Mouse (Mus musculus) layer of hippocampus, adult 8-10 months (tissue): ENCODE measurements around the gene Ino80d. TPM values are rescaled to one million over a fixed set of nuclear protein-coding genes. Genes with fewer than 3 reads are reported as not detected.
"Not testable (repeated sequence)": the region's sequence is repeated elsewhere in the genome, so short reads cannot be mapped to it uniquely, and the experiment has no call there.

Experiments used
- DNase-seq, 2 experiments: peaks; one replicate each; pipeline ENCODE4 v3.0.0; 2022; ENCODE audit warnings: low spot score in 2 of 2
- total RNA-seq, 4 experiments: library from RNA; stranded (reverse); gene quantifications; 2 replicates each; pipeline ENCODE4 v1.2.4; 2022

Gene Ino80d
- total RNA-seq = 10 to 100 TPM; 28.1 to 36.1 (median 32.4) TPM

DNA sequence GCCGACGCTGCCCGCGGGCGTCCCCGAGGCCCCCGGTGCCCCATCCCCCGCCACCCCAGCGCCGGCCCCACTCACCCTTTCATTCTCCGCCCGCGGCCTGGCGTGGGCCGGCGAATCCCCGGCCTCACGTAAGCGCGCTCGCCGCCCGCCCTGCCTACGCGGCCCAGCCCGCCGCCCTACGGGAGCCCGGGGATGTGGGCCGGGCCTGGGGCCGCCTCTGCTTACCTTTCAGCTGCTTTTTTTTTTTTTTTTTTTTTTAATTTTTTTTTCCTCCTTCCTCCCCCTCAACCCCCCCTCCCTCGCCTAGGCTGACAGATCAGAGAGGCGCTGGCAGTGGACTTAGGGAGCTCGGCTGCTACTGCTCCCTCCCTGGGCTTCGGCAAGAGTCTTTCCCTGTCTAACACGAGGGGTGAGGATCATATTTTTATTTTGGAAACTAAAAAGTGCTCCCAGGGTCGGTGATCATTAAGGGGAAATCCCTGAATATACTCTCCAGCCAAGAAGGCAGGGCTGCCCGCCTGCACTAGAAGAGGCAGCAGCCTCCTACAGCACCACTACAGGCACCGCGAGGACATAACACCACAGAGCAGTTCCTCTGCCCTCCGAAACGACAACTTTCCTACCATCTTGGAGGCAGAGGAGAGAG, at the start of gene Ino80d:
Gene Ino80d, minus strand, starts transcription at position 532 of the 646 bp plus-strand sequence.
- peak; percentile 69 to 74 for DNase-seq

DNA sequence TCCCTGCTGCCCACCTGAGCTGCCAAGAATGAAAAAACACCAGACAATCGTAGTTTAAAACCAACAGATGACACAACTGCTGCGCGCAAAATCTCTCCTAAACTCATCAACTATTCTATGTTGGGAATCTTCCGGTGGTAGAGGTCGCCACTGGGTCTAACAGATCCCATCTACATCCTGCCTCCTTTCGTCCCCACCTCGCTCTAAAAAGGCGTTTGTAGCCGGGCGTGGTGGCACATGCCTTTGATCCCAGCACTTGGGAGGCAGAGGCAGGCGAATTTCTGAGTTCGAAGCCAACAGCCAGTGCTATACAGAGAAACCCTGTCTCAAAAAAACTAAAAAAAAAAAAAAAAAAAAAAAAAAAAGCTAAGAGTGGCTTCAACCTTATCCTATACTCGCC, 25.8 kb upstream of the Ino80d start:
- DNase-seq = no peak

DNA sequence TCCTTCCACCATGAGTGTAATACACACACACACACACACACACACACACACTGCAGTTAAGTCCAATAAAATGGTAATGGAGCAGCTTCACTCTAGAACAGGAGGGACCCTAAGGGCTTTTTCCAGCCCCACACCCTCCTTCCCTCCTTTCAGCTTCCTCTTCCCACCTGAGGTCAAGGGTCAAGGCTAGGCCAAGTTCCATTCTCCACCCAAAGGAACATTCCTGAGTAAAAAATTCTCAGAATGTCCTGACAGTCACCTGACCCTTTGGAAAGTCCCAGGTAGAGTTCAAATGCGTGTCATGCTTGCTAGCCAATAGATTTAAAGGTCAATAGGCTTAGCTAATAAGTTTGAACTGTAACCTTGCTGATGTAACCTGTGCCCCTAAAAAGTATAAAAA, 24.1 kb upstream of the Ino80d start:
- not testable (repeated sequence) for DNase-seq

DNA sequence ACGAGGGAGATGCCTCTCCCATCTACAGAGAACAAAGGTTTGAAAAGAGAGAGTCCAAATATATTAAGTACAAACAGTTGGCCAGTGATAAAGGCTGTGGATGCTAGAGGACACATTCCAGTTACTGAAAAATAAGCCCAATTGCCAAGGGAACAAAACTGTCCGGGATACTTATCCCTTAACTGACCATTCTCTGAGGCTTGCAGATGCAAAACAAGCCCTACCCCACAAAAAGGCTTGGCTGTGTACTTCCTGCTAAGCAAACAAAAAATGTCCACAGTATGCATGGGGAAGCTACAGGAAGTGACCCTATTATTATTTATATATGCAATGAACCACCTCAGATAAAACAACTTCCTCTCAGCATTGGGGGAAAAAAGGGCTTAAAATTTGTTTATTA, 23.5 kb upstream of the Ino80d start:
- no peak for DNase-seq

DNA sequence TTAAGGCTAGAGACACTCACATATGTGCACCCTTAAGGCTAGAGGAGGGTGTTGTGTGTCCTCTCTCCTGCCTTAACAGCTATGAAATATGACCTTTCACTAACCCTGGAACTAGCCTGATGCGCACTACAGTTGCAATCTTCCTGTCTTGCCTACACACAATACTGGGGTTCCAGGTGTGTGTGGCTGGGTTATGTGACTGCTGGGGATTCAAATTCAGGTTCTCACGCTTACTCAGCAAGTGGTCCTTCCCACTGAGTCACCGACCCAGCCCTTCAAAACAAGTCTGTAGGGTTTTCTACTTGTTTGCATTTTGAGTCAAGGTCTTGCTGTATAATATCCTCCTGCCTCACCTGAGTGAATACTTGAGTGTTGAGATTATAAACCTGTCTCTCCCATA, 20.1 kb upstream of the Ino80d start:
- no peak for DNase-seq

DNA sequence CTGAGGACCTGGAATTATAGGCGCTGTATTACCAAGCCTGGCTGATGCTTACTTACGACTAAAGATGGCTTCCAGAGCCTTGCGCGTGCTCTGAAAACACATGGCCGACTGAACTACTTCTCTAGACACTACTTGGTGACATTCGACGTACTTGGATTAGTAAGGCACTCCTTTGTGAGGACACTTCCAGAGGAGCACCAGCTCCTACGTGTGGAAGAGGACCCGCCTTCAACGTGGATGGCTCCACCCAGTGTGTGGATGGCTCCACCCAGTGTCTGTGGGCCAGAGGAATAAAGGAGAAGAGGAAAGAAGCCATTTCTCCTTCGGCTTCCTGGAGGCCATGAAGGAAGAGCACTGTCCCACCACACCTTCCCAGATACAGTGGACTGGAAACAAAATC, 17.3 kb upstream of the Ino80d start:
- DNase-seq = no peak

DNA sequence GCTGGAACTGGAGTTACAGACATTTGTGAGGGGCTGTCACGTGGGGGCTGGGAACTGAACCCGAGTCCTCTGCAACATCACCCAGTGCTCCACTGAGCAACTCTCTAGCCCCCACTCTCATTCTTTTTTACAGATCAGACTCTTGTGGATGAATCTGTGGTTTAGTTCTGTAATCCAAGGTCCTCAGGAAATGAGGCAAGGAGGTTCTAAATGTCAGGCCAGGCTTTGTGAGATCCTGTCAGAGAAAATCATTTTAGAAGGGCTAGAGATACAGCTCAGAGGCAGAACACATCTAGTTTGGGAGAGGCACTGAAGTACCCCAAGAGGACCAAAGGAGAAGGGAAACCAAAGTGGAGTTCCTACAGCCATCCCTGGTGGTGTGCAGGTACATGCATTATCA, 16.4 kb upstream of the Ino80d start:
- DNase-seq = no peak

DNA sequence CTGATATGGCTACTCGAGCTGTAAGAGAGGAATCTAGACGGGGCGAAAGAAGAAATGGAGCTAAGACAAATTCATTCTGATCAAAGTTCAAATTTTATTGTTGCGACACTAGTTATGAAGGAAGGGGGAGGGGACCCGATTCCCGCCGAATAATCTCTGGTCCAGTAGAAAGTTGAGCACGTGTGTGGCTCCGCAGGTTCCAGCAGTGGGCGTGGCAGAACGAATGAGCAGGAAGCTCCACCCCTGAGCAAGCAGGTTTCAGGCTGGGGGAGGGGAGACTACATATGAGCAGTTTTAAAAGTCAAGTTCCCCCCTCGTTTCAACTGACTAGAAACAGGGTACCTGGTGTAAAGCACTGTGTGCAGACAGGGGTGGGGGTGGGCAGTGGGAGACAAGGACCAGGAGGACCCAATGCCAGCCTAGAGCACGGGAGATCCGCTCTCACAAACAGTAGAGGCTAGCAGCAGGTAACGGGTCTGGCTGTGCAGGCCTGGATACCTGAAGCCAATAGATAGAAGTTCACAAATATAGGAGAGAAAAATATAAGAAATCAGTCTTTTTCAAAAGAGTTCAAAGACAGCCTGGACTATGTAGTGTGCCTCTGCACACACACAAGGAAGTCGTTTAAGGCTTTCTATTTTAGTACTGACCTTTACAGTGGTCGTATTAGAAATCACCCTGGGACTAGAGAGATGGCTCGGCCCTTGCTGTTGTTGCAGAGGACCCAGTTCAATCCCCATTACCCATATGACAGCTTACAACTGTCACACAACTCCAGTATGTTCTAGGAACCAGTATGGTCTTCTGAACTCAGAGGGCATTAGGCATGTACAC, 15.6 kb upstream of the Ino80d start:
- DNase-seq = no peak

DNA sequence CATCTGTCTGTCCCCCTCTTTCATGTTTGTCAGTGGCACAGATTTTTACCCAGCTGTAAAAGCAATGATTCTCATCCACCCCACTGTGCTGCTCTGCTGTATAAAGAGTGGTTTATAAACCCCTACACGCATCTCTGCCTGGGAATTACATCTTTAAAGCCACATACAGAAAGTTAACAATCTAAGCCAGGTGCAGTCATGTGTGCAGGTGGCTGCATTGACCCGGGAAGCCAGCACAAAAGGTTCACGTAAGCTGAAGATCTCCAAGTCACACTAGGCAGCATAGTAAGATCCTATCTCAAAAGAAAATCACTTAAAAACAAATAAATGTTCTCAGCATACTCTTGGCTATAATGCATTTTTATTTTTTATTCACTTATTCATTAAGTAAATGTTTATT, 14.8 kb upstream of the Ino80d start:
- no peak for DNase-seq

DNA sequence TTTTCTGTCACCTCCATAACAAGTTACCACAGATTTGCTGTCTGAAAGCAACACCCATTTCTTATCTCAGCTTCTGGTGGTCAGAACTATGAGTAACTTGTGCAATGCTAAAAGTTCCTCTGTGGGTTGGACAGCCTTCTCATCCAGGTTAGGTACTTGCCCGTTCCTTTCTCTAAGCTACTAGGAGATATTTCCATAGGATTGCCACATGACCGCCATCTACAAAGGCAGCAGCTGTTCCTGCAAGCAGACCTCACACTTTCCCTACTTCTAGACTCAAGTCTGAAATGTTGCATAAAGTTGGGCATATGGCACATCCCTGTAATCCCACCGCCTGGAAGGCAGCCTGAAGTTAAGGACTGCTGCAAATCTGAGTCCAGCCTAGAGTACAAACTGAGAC, 11.7 kb upstream of the Ino80d start:
- DNase-seq = no peak

DNA sequence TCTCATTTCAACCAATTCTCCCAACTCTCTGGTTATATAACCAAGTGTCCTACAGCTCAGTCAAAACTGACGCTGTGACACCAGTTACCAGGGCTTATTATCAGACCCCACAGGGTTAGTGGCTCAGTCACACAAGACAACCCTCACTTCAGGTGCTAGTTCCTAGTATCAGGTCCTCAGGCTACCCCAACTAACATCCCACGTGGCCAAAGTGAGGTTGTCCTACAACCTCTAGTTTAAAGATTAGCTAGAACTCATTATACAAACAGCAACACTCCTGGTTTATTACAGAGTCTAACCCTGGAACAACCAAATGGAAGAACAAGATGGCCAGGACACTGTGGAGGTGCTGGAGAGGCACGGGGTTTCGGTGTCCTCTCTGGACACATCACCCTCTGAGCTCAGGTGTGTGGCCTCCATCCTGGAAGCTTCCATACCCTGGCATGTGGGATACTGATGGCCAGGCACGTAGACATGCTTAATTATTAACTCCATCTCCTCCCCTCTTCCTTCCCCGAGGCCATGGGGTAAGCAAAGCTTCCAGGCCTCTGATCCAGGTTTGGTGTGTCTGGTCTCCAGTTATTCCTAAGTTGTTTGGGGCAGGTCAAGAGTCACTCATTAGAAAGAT, 9.5 kb upstream of the Ino80d start:
- no peak for DNase-seq

DNA sequence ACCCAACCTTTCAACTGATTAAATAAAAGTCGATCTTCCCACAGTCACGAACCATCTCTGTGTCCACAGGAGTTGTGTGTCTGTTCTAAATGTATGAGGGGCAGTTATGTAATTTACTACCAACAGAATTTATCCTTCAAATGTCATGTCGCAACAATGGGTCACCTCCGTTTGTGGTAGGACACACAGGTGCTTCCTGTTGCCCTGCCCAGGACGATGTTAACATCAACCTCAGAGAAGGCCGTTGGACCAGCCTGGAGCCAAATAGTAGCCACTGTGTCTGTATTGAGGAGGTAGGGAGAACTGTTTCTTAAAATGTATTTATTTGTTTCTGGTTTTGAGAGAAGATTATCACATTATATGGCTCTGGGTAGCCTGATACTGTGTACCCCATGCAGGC, 7.5 kb upstream of the Ino80d start:
- no peak for DNase-seq

DNA sequence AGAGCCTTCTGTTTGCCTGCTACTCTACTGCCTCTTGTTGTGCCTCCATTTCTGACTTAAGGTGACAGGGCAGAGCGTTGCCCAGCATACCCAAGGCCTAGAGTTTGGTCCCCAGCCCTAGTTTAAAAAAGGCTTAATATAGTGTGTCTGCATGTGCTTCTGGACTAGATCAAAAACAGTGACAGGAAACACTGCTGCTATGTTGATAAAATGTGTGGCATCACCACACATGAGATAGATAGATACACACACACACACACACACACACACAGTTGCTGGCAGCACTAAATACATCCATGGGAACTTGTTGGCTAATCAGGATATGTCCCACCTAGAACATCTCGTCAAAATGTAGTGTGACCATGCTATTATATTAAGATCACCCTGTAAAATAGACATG, 5.9 kb upstream of the Ino80d start:
- no peak for DNase-seq

DNA sequence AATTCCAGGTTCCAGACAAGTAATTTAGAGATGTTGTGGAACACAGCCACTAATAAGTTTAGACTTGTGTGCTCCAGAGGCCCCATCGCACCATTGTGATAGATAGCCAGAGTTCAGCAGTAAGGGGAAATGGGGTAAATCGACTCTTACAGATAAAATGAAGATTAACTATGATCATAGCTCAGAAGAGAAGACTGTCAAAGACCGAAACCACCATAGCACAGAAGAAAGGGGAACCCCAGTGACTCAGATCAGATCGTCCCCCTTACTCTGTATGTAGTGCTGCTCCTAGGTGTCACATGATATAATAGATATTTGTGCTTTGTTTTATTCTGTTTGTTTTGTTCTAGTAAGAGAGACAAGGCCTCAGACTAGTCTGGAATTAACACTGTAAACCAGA, 5.2 kb upstream of the Ino80d start:
- no peak for DNase-seq

DNA sequence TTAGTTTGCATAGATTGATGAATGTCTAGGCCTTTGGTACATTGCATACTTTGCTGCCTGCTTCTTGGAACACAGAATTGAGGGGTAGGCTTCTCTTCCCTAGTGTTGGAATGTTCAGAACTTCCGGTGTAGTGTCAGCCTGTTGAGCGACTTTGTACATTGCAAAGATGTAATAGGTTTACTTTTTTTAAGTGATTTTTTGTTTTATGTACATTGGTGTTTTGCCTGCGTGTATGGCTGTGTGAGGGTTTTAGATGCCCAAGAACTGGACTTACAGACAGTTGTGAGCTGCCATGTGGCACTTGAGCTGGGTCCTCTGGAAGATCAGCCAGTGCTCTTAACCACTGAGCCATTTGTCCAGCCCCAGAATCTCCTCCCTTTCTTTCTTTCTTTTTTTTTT, 1.1 kb upstream of the Ino80d start:
- no peak for DNase-seq

DNA sequence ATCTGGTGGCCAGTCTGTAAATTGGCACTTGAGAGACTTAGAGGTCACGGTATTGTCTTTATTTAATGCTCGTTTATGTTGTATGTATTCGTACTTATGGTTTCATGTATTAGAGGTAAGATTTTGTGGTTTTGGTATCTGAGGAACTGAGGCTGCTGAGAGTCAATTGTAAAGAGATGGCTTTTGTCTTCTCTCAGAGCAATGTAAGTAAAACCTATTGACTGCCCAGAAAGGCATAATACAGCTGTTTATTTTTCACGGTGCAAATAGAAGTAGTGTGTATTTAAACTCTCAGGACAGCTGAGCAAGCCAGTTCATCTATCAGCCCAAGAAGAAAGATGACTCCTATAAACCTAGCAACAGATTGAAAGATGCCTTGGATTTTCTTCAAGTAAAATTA, 629 bp upstream of the Ino80d start:
- no peak for DNase-seq

DNA sequence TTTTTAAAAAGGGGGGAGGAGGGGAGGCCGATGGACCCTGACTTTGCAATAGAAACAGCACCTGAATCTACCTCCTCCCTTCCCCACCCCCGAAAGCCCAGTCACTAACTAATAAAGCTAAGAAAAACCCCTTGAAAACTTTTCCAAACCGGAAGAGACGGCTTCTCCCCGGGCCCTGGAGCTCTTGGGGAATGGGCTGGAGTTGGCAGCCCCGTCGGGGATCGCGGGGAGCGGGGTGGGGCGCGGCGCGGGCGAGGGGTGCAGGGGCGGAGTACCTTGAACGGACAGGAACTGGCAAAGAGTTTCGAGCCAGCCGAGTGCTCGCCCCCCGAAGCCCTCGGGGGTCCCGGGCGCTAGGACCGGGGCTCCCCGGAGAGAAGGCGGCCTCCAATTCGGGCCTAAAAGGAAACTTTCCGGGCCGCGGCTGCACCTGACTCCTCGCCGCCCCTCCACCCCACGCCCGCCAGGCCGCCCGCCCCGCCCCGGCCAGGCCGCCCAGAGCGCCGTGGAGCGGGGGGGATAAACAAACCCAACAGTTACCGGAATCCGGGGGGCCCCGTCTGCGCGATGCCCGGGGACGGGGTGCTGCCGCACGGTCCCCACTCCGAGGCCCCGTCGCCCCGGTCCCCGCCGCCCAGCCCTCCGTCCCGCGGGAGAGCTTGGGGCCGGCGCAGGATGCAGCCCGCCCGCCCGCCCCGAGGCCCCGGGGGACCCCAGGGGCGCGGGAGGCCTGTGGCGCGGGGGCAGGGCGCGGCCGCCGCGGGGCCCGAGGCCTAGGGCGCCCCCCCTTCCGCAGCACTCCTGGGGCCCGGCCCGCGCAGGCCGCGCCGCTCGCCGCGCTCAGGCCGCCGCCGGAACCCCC, 962 bp downstream of the Ino80d start:
- DNase-seq = peak in 1 of 2 experiments; percentile 20

DNA sequence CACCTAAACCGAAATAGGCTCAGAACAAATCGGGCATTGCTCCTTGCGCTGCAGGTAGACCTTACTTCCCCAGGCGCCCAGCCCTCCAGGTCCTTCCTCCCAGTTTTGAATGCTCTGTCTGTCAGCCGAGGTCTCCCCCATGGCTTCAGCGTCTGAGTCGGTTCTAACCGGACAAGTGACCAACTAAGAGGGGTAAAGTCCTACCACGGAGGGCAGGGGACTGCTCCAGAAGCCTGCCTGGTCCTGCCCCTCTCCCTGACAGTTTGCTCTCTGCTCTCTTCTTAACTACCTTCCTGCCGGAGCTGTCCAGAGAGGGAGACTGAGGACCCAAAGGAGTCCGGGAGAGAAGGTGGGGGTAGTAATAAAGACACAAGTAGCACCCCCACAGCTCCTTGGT, 1.6 kb downstream of the Ino80d start:
- no peak for DNase-seq

DNA sequence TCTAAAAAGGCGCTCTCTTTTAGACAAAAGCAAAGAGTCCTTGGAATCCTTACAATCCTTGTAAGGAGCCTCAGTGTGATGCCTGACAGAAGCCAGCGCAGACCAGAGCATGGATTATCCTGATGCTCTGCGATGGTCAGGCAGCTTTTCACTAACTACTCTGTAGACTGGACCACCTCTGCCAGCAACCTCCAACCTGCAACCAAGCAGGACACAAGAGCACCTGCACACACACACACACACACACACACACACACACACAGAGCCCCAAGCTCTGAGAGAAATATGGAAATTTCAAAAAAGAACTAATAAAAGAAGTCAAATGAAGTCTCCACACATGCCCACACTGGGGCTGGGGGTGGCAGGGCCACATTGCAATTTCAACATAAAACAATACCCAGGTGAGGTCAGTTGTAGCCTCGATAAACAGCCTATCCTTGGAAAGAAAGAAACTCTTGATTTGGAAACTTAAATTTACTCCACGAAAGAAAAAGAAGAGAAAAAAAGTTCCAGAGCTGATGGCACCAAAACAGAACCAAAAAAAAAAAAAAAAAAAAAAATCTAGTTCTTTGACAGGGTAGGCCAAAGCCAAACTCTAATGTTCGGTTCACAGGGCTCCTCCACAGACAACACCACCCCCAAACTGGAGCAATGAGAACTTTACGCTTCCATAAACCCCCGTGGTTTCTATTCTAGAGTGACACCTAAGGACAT, 2.2 kb downstream of the Ino80d start:
- DNase-seq = no peak

DNA sequence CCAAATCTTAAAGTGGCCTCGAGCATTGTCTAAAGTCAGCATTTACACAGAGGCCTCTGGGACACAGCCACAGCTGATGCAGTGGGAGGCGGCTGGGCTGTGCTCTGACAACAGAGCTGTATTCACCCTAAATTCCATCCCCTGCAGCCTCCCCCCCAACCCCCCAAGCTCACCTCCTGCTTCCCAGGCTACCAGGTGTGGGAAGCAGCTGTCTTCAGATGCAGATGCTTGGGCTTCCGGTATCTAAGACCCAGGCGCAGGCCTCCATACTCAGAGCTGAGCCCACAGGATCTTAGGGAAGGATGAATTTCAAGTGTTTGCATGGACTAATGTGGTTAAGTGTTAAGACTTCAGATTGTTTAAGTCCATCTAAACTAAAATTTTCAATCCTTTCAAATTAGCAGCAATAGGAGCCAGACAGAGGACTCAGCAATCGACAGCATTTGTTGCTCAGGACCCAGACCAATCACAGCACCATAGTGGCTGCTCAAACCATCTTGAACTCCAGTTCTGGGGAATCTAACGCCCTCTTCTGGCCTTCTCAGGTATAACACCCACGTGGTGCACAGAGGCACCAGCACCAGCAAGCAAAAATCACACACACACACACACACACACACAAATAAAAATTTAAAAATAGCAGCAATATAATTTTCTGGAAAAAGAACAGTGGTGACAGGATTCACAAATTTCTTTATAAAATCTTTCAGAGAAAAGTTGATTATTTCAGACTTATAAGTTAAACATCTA, 3.8 kb downstream of the Ino80d start:
- no peak for DNase-seq
